Mouse (Mus musculus): ENCODE measurements around the gene Dnajc28. TPM values are rescaled to one million over a fixed set of nuclear protein-coding genes. Genes with fewer than 3 reads are reported as not detected.

Gene Dnajc28
- total and polyA plus RNA-seq, 2 experiments: 1.9 to 11.3 TPM

DNA sequence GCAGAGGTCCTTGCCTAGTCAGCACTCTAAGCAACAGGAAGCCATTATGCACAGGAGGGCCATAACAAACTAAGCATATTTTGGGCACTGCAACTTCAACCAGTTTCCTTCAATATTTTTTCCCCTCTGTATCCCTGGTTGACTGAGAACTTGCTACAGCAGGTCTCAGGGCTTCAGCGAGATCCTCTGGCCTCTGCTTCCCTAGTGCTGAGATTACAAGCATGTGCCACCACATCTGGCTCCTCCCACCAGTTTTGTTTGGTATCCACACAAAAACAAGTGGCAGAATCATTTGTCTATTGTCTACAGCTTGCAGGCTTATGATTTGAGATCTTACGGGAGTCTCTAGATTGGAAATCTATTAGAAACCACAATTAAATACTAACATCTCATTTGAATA, 26.1 kb upstream of the Dnajc28 start:
- TF ChIP-seq POLR2A (IDR thresholded peaks at IDR 0.05; ENCODE audit: extremely low read depth, insufficient read depth, low read length): no peak
- TF ChIP-seq CTCF (IDR thresholded peaks at IDR 0.05; ENCODE audit: low read depth, low read length): no peak
- DNase-seq (ENCODE audit: extremely low read depth, low read depth, low spot score): no peak
- peaks cover 7% of the 10 kb centered on the region for H3K4me1 ChIP-seq (ENCODE audit: control insufficient read depth, insufficient read depth, low read length)
- H3K27me3 ChIP-seq (ENCODE audit: control insufficient read depth, insufficient read depth, low read length): no peaks in the 10 kb centered on the region
- H3K36me3 ChIP-seq (ENCODE audit: control insufficient read depth, insufficient read depth, low read length): peaks cover 20% of the 10 kb centered on the region
- H3K27ac ChIP-seq (replicated peaks; ENCODE audit: insufficient read depth, low read depth, low read length): no peak overlapping the region
- WGBS: 83% methylated on average over 2 of the region's 2 CpGs
- no peak overlapping the region for H3K4me3 ChIP-seq (ENCODE audit: insufficient read depth, low read depth, low read length)
- H3K9ac ChIP-seq (ENCODE audit: low read depth, low read length): no peak overlapping the region
- no peaks in the 10 kb centered on the region; the same call in 1 of the 2 replicates for H3K79me2 ChIP-seq (ENCODE audit: control insufficient read depth, insufficient read depth, low read length)

DNA sequence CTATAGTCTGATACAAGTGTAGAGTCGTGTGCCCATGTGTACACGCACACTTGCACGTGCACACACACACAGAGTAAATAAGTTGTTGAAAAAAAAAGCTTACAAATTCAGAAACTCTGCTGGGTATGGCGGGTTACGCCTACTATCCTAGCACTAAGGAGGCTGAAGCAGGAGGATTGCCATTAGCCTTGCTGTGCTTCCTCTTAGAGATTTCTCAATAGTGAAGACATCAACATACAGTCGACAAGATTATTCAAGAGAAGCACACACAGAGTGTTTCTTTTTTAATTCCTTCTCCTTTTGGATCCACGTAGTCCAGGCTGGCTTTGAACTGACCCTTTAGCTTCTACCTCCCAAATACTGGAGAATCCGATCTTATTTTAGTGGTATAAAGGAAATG, 21.3 kb upstream of the Dnajc28 start:
- no peak for DNase-seq (ENCODE audit: extremely low read depth, low read depth, low spot score)
- Histone ChIP-seq H3K4me1 (ENCODE audit: control insufficient read depth, insufficient read depth, low read length) (peaks cover 1% of the 10 kb centered on the region; the same call in 1 of the 2 replicates), H3K36me3 (ENCODE audit: control insufficient read depth, insufficient read depth, low read length) (peaks cover 51% of the 10 kb centered on the region), H3K27me3 (ENCODE audit: control insufficient read depth, insufficient read depth, low read length) (no peaks in the 10 kb centered on the region), H3K27ac (replicated peaks; ENCODE audit: insufficient read depth, low read depth, low read length) (no peak overlapping the region), H3K9ac (ENCODE audit: low read depth, low read length) (no peak overlapping the region), H3K4me3 (ENCODE audit: insufficient read depth, low read depth, low read length) (no peak overlapping the region), H3K79me2 (ENCODE audit: control insufficient read depth, insufficient read depth, low read length) (no peaks in the 10 kb centered on the region; the same call in 1 of the 2 replicates)
- no peak for TF ChIP-seq POLR2A (IDR thresholded peaks at IDR 0.05; ENCODE audit: extremely low read depth, insufficient read depth, low read length)
- TF ChIP-seq CTCF (IDR thresholded peaks at IDR 0.05; ENCODE audit: low read depth, low read length): no peak
- WGBS: 91% methylated on average over 8 of the region's 8 CpGs

DNA sequence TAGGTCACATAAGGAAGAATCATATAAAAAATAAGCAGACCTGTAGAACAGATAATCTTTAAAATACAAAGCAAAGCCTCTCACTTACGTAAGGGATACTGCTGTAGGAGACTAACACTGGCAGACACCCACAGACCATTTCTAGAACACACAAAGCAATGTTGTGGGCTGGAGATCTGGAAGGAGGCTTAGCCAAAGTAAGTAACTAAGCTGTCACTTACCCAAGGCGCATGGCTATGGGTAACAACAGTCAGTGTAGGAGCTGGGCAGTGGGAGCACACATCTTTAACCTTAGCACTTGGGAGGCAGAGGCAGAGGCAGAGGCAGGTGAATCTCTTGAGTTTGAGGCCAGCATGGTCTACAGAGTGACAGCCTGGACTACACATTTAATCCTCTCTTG, 20.8 kb upstream of the Dnajc28 start:
- Histone ChIP-seq H3K27me3 (ENCODE audit: control insufficient read depth, insufficient read depth, low read length) (no peaks in the 10 kb centered on the region), H3K4me3 (ENCODE audit: insufficient read depth, low read depth, low read length) (no peak overlapping the region), H3K4me1 (ENCODE audit: control insufficient read depth, insufficient read depth, low read length) (no peaks in the 10 kb centered on the region), H3K36me3 (ENCODE audit: control insufficient read depth, insufficient read depth, low read length) (peaks cover 51% of the 10 kb centered on the region), H3K27ac (replicated peaks; ENCODE audit: insufficient read depth, low read depth, low read length) (no peak overlapping the region), H3K9ac (ENCODE audit: low read depth, low read length) (no peak overlapping the region), H3K79me2 (ENCODE audit: control insufficient read depth, insufficient read depth, low read length) (no peaks in the 10 kb centered on the region; the same call in 1 of the 2 replicates)
- 95% methylated on average over 2 of the region's 2 CpGs for whole genome bisulfite sequencing
- TF ChIP-seq CTCF (IDR thresholded peaks at IDR 0.05; ENCODE audit: low read depth, low read length) (no peak), POLR2A (IDR thresholded peaks at IDR 0.05; ENCODE audit: extremely low read depth, insufficient read depth, low read length) (no peak)
- no peak for DNase-seq (ENCODE audit: extremely low read depth, low read depth, low spot score)

GRCm38 (mm10) chr16:91639161-91639560, 20.3 kb upstream of the Dnajc28 start:
- H3K27me3 ChIP-seq (ENCODE audit: control insufficient read depth, insufficient read depth, low read length): no peaks in the 10 kb centered on the region
- 90% methylated on average over 5 of the region's 5 CpGs for WGBS
- H3K27ac ChIP-seq (replicated peaks; ENCODE audit: insufficient read depth, low read depth, low read length): no peak overlapping the region
- no peaks in the 10 kb centered on the region for H3K79me2 ChIP-seq (ENCODE audit: control insufficient read depth, insufficient read depth, low read length)
- H3K9ac ChIP-seq (ENCODE audit: low read depth, low read length): no peak overlapping the region
- TF ChIP-seq POLR2A (IDR thresholded peaks at IDR 0.05; ENCODE audit: extremely low read depth, insufficient read depth, low read length): no peak
- no peak overlapping the region for H3K4me3 ChIP-seq (ENCODE audit: insufficient read depth, low read depth, low read length)
- DNase-seq (ENCODE audit: extremely low read depth, low read depth, low spot score): no peak
- no peaks in the 10 kb centered on the region for H3K4me1 ChIP-seq (ENCODE audit: control insufficient read depth, insufficient read depth, low read length)
- peaks cover 51% of the 10 kb centered on the region for H3K36me3 ChIP-seq (ENCODE audit: control insufficient read depth, insufficient read depth, low read length)

- Histone ChIP-seq H3K4me1 (ENCODE audit: control insufficient read depth, insufficient read depth, low read length) (no peaks in the 10 kb centered on the region; the same call in 1 of the 2 replicates), H3K27ac (replicated peaks; ENCODE audit: insufficient read depth, low read depth, low read length) (no peak overlapping the region), H3K9ac (ENCODE audit: low read depth, low read length) (no peak overlapping the region), H3K4me3 (ENCODE audit: insufficient read depth, low read depth, low read length) (no peak overlapping the region), H3K27me3 (ENCODE audit: control insufficient read depth, insufficient read depth, low read length) (no peaks in the 10 kb centered on the region), H3K36me3 (ENCODE audit: control insufficient read depth, insufficient read depth, low read length) (peaks cover 50% of the 10 kb centered on the region), H3K79me2 (ENCODE audit: control insufficient read depth, insufficient read depth, low read length) (no peaks in the 10 kb centered on the region)
- WGBS: 85% methylated on average over 12 of the region's 12 CpGs
- TF ChIP-seq CTCF (IDR thresholded peaks at IDR 0.05; ENCODE audit: low read depth, low read length) (no peak), POLR2A (IDR thresholded peaks at IDR 0.05; ENCODE audit: extremely low read depth, insufficient read depth, low read length) (no peak)
- DNase-seq (ENCODE audit: extremely low read depth, low read depth, low spot score): no peak
Measured at GRCm38 (mm10) chr16:91633641-91634040, 14.8 kb upstream of the Dnajc28 start.

DNA sequence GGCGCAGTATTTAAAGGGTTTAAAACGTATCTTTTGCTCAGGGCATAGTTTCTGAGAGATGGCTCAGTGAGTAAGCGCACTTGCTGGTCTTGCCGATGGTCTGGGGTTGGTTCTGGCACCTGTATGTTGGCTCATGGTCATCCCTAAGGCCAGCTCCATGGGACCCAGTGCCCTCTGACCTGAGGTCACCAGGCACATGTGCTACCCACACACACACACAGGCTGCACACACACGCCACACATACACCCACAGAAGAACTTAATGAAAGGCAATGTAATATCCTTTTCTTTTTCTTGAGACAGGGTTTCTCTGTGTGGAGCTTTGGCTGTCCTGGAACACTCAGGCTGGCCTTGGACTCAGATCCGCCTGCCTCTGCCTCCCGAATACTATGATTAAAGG, 14.1 kb upstream of the Dnajc28 start:
- TF ChIP-seq CTCF (IDR thresholded peaks at IDR 0.05; ENCODE audit: low read depth, low read length): no peak
- no peak for TF ChIP-seq POLR2A (IDR thresholded peaks at IDR 0.05; ENCODE audit: extremely low read depth, insufficient read depth, low read length)
- Histone ChIP-seq H3K4me3 (ENCODE audit: insufficient read depth, low read depth, low read length) (no peak overlapping the region), H3K36me3 (ENCODE audit: control insufficient read depth, insufficient read depth, low read length) (peaks cover 51% of the 10 kb centered on the region), H3K27me3 (ENCODE audit: control insufficient read depth, insufficient read depth, low read length) (no peaks in the 10 kb centered on the region), H3K79me2 (ENCODE audit: control insufficient read depth, insufficient read depth, low read length) (no peaks in the 10 kb centered on the region), H3K27ac (replicated peaks; ENCODE audit: insufficient read depth, low read depth, low read length) (no peak overlapping the region), H3K9ac (ENCODE audit: low read depth, low read length) (no peak overlapping the region), H3K4me1 (ENCODE audit: control insufficient read depth, insufficient read depth, low read length) (no peaks in the 10 kb centered on the region; the same call in 1 of the 2 replicates)
- peak; percentile 62 for DNase-seq (ENCODE audit: extremely low read depth, low read depth, low spot score)
- WGBS: 71% methylated on average over 7 of the region's 7 CpGs

Data from liver, adult 2 months (tissue).